Mouse (Mus musculus): ENCODE measurements around the gene Fam198b.

The Fam198b gene

DNA sequence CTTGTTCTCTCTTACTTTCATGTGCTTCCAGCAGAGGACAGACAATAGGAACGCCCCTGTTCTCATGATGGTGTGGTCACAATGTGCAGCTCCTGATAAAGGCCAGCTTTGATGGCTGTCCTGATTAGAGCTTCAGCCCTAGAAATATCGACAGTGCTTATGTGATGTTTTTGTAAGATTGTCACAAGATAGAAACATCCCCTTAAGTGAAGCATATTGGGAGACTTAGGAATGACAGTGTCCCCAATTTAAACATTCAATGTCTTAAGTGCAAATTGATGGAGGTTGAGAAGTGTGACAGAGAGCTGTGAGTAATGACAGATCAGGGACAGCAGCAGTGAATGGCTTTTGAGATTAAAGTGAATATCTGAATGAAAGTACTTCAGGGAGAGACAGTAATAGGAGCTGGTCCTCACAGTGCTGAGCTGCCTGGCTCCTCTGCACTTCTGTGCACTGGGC lies 99.7 kb downstream of the Fam198b start:
- no peak for DNase-seq (ENCODE audit: low spot score in 2 of 2)

DNA sequence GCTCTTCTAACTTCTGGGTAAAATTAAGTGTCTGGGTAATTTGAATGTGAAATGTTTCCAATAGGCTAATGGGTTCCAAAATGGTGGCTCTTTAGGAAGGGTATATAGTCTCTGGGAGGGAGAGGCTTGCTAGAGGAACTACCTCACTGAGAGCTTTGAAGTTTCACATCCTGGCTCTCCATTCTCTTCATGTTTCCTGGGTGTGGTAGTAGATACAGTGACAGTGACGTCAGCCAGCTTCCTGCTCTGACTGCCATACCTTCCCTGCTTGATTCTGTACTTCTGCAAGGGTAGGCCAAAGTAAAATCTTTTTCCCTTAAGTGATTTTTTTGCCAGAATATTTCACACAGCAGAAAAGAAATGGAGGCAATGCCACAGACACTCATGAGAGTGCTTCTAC lies 100.2 kb downstream of the Fam198b start:
- no peak for DNase-seq (ENCODE audit: low spot score in 2 of 2)

DNA sequence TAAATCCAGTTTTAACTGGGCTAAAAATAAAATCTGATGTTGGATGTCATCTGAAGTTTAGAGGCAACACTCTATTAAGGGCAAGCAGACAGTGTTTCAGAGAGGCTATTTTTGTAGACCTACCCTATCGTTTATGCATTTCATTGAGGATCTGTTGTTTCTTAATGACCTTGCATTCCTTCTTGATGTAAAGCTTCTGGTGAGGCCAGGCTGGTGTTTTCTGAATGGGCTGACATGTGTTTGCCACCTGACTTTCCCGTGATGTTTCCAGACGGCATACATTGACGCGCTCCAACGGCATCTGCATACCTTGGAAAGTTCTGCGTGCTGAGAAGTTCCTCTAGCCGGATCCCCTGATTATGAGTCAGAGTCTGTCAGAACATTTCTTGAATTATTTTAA lies 104.9 kb downstream of the Fam198b start:
- no peak for DNase-seq (ENCODE audit: low spot score in 2 of 2)

DNA sequence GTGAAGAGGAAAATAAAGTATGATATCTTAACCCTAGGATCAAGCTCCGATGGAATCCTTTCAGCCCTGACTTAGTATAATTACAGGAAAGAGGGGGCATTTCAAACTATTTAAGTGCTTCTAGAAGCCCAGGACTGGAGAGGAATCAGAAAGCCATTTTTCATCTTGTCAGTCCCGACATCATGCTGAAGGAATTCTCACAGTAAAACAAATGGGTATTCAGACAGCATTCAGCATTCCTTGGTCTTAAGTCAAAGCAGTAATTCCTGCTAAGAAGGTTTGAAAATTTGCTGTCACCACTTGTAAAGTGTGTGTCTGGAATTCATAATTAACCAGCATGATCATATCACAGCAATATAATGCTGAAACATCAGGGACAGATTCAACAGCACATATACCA lies 105.6 kb downstream of the Fam198b start:
- DNase-seq (ENCODE audit: low spot score in 2 of 2) = no peak

GRCm38 (mm10) chr3:79990480-79990879 lies 106.1 kb downstream of the Fam198b start:
- DNase-seq (ENCODE audit: low spot score in 2 of 2) = no peak

DNA sequence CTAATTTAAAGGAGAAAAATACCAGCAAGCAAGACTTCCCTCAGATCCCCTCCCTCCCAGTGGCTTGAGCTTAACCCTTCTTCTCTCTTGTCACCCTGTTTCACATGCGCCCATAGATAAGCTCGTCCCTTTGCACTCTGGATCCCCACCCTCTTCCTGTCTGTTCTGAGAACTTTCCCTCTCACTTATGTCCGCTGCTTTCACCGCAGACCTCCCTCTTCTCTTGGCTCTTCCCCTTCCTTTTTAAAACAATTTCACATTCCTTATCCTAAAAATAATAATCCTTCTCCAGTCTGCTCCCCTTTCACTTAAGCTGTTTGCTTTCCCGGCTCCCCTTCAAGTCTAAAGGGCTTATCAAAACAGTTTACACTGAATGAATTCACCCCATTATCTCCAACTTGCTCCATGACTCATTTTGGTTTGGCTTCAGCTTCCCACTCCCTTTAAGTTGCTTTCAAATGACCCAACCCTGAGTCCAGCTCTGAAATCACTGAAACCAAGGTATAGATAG lies 109.8 kb downstream of the Fam198b start:
- no peak for DNase-seq (ENCODE audit: low spot score in 2 of 2)

- DNase-seq (ENCODE audit: low spot score in 2 of 2) = no peak
Observed at GRCm38 (mm10) chr3:79995726-79996125, 111.4 kb downstream of the Fam198b start.

All from right cerebral cortex, postnatal 36 days (tissue).